Mouse (Mus musculus) small intestine, adult 2 months (tissue): ENCODE data around the gene Cnksr1. TPM values are rescaled to one million over a fixed set of nuclear protein-coding genes. Genes with fewer than 3 reads are reported as not detected.
A peak's percentile ranks its signal among the peaks of the same experiment; 100 is the strongest.

ENCODE experiments used
- H3K27ac ChIP-seq: fragments of 200-500 bp; 2 replicates; pipeline ENCODE4 v1.5.1; 2012; ENCODE audit warnings: low read depth, low read length, control low read depth, inconsistent platforms; ENCODE audit not compliant: insufficient read depth
- H3K27me3 ChIP-seq: fragments of 200-500 bp; 2 replicates; pipeline ENCODE4 v1.6.1; 2012; ENCODE audit warnings: mild to moderate bottlenecking, moderate library complexity, low read length, inconsistent platforms; ENCODE audit not compliant: control insufficient read depth, insufficient read depth
- H3K36me3 ChIP-seq: fragments of 200-500 bp; 2 replicates; pipeline ENCODE4 v1.6.1; 2012; ENCODE audit warnings: mild to moderate bottlenecking, low read length, control low read depth, inconsistent platforms; ENCODE audit not compliant: control insufficient read depth, insufficient read depth
- H3K4me1 ChIP-seq: fragments of 200-500 bp; 2 replicates; pipeline ENCODE4 v1.6.1; 2012; ENCODE audit warnings: low read length, inconsistent platforms, mixed read lengths; ENCODE audit not compliant: control insufficient read depth, insufficient read depth, insufficient read length
- H3K4me3 ChIP-seq: fragments of 200-500 bp; 2 replicates; pipeline ENCODE4 v1.5.1; 2012; ENCODE audit warnings: low read depth, mild to moderate bottlenecking, control low read depth, inconsistent platforms, low read length, moderate library complexity
- CTCF ChIP-seq: fragments of 200-500 bp; IDR thresholded peaks from 2 replicates; pipeline ENCODE4 v1.5.1; 2012; ENCODE audit warnings: low read depth, mild to moderate bottlenecking, control low read depth, inconsistent platforms, low read length, moderate library complexity, mixed read lengths; ENCODE audit not compliant: insufficient replicate concordance, insufficient read length; ENCODE audit errors: extremely low read depth
- POLR2A ChIP-seq: fragments of 200-500 bp; IDR thresholded peaks from 2 replicates; pipeline ENCODE4 v1.6.1; 2012; ENCODE audit warnings: low read depth, mild to moderate bottlenecking, control low read depth, inconsistent platforms, low read length, moderate library complexity
- WGBS: fragments of 180-500 bp; shearing (Covaris S2); methylation state at CpG from one replicate; pipeline ENCODE4 v1.1.7; 2018; 5-methylcytosine and 5-hydroxymethylcytosine counted together
- polyA plus RNA-seq: library from polyadenylated mRNA; depleted of rRNA; stranded (reverse); fragments of >200 nt; gene quantifications from 2 replicates; pipeline ENCODE4 v1.2.3, GENCODE M21; 2012; rRNA removed

Cnksr1 gene
- 16.3 and 42.5 TPM in 2 replicates for polyA plus RNA-seq

- peak; percentile 67; the same call in 1 of the 2 replicates for TF ChIP-seq POLR2A
- no peak for TF ChIP-seq CTCF
- Histone ChIP-seq H3K36me3 (peaks cover 17% of the 10 kb centered on the region), H3K4me1 (peaks cover 9% of the 10 kb centered on the region; the same call in 1 of the 2 replicates), H3K4me3 (peak within 1 kb of the TSS; percentile 86), H3K27ac (peak within 1 kb of the TSS; percentile 94), H3K27me3 (no peaks in the 10 kb centered on the region)
- 1% methylated on average over 18 of the region's 18 CpGs for WGBS
These were observed at the start of gene Cnksr1 for GRCm38 (mm10) chr4:134238279-134238651. Cnksr1 (minus strand) TSS chr4:134238399.

- Histone ChIP-seq H3K27me3 (no peaks in the 10 kb centered on the region), H3K4me1 (peaks cover 6% of the 10 kb centered on the region; the same call in 1 of the 2 replicates), H3K36me3 (peaks cover 10% of the 10 kb centered on the region), H3K4me3 (peak within 1 kb of the TSS; percentile 91), H3K27ac (peak within 1 kb of the TSS; percentile 95)
- WGBS, result under 1% methylated on average over 43 of the region's 43 CpGs
- TF ChIP-seq POLR2A (no peak; the same call in 1 of the 2 replicates), CTCF (no peak)
These were observed 49.4 kb upstream of the Cnksr1 start, which contains the start of gene Pdik1l for GRCm38 (mm10) chr4:134287575-134288025. Pdik1l (minus strand) TSS chr4:134287895.

GRCm38 (mm10) chr4:134287168-134287564 lies 49.0 kb upstream of the Cnksr1 start:
- Histone ChIP-seq H3K27me3 (no peaks in the 10 kb centered on the region), H3K36me3 (peaks cover 13% of the 10 kb centered on the region), H3K4me1 (peaks cover 6% of the 10 kb centered on the region; the same call in 1 of the 2 replicates), H3K4me3 (peak overlapping the region; percentile 91), H3K27ac (peak overlapping the region; percentile 95)
- WGBS, result under 1% methylated on average over 54 of the region's 59 CpGs
- TF ChIP-seq CTCF (peak; percentile 6; the same call in 1 of the 2 replicates), POLR2A (peak; percentile 86; the same call in 1 of the 2 replicates)

GRCm38 (mm10) chr4:134286226-134287167 lies 48.3 kb upstream of the Cnksr1 start:
- Histone ChIP-seq H3K4me3 (peak overlapping the region; percentile 91), H3K4me1 (peaks cover 6% of the 10 kb centered on the region; the same call in 1 of the 2 replicates), H3K36me3 (peaks cover 17% of the 10 kb centered on the region), H3K27me3 (no peaks in the 10 kb centered on the region), H3K27ac (peak overlapping the region; percentile 86)
- TF ChIP-seq CTCF (no peak), POLR2A (peak; percentile 48; the same call in 1 of the 2 replicates)
- WGBS, result under 1% methylated on average over 59 of the region's 59 CpGs

GRCm38 (mm10) chr4:134284942-134285341 lies 46.7 kb upstream of the Cnksr1 start:
- H3K4me1 ChIP-seq, result peaks cover 6% of the 10 kb centered on the region; the same call in 1 of the 2 replicates
- 42% methylated on average over 2 of the region's 2 CpGs for WGBS
- peaks cover 23% of the 10 kb centered on the region for H3K36me3 ChIP-seq
- TF ChIP-seq CTCF (no peak), POLR2A (no peak)
- H3K27me3 ChIP-seq, result no peaks in the 10 kb centered on the region
- peak overlapping the region; percentile 86 for H3K27ac ChIP-seq
- H3K4me3 ChIP-seq, result no peak overlapping the region

GRCm38 (mm10) chr4:134273417-134274345 lies 35.5 kb upstream of the Cnksr1 start:
- WGBS, result 2% methylated on average over 14 of the region's 14 CpGs
- TF ChIP-seq CTCF (no peak), POLR2A (no peak)
- H3K4me3 ChIP-seq, result peak overlapping the region; percentile 31
- H3K36me3 ChIP-seq, result peaks cover 14% of the 10 kb centered on the region
- no peaks in the 10 kb centered on the region for H3K4me1 ChIP-seq
- no peaks in the 10 kb centered on the region for H3K27me3 ChIP-seq
- no peak overlapping the region for H3K27ac ChIP-seq
